Mouse (Mus musculus) thymus, postnatal 36 days (tissue): ENCODE results near the gene Mzf1.

Experiments used
- DNase-seq, 2 experiments: peaks; one replicate each; pipeline ENCODE4 v3.0.0; 2022; ENCODE audit warnings: mixed read lengths in 2 of 2

The Mzf1 gene

DNA sequence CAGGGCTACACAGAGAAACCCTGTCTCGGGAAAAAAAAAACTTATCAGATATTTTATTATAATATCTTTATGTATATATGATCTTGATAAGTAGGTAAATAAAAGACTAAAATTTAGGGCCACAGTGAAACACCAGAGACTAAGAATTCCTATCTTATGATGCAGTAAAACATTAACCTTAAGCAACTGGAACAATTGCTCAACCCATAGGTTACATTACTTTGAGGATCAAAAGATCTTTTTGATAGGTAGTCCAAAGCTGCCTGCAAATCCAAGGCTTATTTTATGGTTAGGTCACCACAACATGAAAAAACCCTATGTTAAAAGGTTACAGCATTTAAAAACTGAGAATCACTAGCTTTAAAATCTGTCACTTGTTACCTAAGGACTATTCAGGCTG, 53.0 kb downstream of the Mzf1 start:
- DNase-seq: no peak

DNA sequence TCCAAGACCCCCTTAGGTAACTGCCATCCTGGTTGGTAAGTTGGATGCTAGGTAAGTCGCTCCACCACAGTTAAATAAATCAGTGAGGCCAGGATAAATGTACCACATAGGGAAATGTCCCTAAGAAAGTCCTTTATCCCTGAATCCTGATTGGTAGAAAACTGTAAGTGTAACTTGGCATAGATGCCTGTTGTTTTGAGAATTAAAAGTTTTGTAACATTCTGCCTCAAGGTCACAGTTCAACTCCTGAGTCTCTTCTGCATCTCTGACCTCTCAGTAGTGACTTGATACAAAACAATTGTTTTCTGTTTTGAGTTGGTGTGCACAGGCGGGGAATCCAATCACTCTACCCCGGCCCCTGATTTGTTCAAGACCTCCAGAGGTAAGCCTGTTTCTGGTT, 55.7 kb downstream of the Mzf1 start, which contains the start of gene Trim28:
TSS of gene Trim28 (plus strand) at position 264 of the 400 bp plus-strand sequence.
- DNase-seq: no peak

DNA sequence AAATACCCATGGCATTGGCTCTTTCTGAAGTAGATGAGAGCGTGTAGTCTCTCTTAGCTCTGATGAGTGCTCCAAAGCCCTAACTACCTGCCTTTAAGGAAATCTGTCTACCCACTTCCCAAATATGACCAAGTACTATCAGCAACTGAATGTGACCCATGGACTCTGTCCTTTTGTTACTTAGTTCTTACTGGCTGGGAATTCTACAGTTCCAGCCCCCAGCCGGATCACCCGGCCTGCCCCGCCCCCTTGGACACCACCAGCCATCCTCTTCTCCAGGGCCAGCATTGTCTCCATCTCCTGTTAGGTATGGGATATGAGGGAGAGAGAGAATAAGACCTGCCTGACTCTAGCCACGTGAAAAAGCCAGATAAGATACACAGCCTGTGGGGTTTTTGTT, 56.5 kb downstream of the Mzf1 start, which contains the start of gene Slc27a5:
TSS of gene Slc27a5 (minus strand) at position 140 of the 400 bp plus-strand sequence.
- no peak for DNase-seq

DNA sequence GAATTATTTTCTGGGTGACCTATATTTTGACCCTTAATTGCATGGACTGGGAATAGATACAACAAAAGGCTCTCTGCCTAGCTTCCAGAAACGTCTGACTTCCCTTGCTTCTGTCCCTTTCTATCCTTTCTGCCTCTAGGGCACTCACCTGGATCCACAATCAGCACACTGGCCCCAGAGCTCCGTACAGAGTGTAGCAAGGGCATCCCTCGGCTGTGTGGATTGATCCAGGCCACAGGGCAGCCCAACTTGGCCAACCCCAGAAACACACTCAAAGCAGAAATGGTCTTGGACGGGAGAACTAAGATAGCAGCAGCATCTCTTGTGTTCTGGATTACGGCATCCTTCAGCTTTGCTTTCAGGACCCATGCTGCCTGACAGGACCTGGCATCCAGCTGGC, 57.3 kb downstream of the Mzf1 start:
- no peak for DNase-seq

DNA sequence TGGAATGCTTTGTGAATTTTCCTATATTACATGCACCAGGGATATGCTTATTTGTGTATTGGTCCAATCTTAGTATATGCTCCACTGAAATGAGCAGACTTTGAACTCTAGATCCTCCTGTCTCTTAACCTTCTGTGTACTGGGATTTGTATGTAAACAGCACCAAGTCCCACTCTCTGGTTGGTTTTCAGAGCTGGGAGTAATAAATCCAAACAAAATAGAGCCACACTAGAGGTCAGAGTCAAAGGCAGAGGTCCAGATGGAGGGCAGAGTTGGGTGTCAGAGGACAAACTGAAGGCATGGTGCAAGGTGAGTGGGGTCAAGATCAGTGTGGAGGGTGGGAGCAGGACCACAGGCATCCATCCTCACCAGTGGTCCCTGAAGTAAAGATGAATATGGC, 58.7 kb downstream of the Mzf1 start:
- DNase-seq: no peak

DNA sequence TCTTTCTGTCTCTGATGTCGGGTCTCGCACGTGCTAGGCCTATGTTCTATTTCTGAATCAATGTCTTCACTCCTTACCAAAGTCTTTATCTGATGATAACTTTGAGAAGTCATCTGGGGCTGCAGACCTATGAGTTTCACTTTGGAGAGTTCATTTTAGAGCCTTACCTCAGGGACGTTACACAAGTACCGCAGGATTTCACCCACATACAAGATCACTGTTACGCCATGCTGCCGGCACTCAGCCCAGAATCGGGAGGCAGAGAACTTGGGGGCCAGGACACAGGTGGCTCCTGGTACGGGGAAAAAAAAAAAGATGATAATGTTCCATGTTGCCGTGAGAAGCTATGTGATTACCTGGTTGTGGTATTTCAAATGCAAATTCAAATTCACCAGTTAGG, 61.4 kb downstream of the Mzf1 start:
- DNase-seq: no peak
